Mouse (Mus musculus) C2C12 (cell line): ENCODE results near the gene 6030468B19Rik.

Experiments
- CEBPB ChIP-seq: IDR thresholded peaks from one replicate; pipeline ENCODE4 v1.6.1; 2011; ENCODE audit warnings: low read depth, mild to moderate bottlenecking, control low read depth, moderate library complexity
- CTCF ChIP-seq: IDR thresholded peaks from one replicate; pipeline ENCODE4 v1.5.1; 2011; ENCODE audit not compliant: control insufficient read depth, insufficient read depth, insufficient read length
- FOSL1 ChIP-seq: IDR thresholded peaks from one replicate; pipeline ENCODE4 v1.8.0; 2011; ENCODE audit warnings: mild to moderate bottlenecking, low read length; ENCODE audit not compliant: poor library complexity, insufficient read depth, severe bottlenecking
- MAX ChIP-seq: IDR thresholded peaks from one replicate; pipeline ENCODE4 v1.6.1; 2011; ENCODE audit warnings: mild to moderate bottlenecking, control low read depth
- MYOD1 ChIP-seq: IDR thresholded peaks from one replicate; pipeline ENCODE4 v1.6.1; 2011; ENCODE audit warnings: low read depth; ENCODE audit not compliant: control insufficient read depth, insufficient read length
- MYOG ChIP-seq: IDR thresholded peaks from one replicate; pipeline ENCODE4 v1.6.1; 2011; ENCODE audit not compliant: control insufficient read depth, insufficient read length; ENCODE audit errors: extremely low read depth

DNA sequence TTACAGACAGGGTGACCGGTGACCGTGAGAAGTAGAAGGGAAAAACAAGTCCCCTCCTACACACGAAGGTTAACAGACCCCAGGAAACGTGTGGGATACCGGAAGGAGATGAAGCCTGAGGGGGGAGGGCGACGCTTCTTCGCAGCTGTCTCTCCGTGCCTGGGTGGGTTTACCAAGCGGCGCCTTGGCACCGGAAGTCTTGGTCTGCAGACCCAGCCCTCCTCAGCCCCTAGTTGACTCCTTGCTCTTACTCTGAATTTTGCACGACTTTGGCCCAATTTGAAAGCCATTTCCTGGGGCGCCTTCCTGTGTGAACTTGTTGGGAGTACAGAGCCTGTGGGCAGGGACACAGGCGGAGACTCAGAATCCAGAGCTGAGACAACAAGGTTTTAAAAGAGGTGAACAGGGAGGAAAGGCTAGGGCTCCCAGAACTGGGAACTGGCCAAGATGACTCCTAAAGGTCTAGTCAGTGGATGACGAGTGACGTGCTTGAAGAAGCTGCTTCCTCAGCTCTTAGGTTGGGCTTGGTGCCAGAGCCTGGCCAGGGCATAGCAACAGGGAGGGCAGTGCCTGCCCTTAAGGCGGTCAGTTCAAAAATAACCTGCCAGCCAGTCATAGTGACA, 16.1 kb upstream of the 6030468B19Rik start:
- TF ChIP-seq CTCF (no peak), MYOG (no peak), FOSL1 (no peak), CEBPB (no peak), MAX (no peak), MYOD1 (peak; percentile 45)
